Mouse (Mus musculus): ENCODE measurements around the gene Ugt1a9. TPM values are rescaled to one million over a fixed set of nuclear protein-coding genes. Genes with fewer than 3 reads are reported as not detected.
"Not testable (repeated sequence)": the region's sequence is repeated elsewhere in the genome, so short reads cannot be mapped to it uniquely, and the experiment has no call there.

Gene Ugt1a9
- polyA plus RNA-seq, 1 experiment from 2014 or later, result not detected

- peaks cover 10% of the 10 kb centered on the region; the same call in 1 of the 2 replicates for H3K9me3 ChIP-seq
- not testable (repeated sequence) for H3K36me3 ChIP-seq; H3K4me1 ChIP-seq; H3K27me3 ChIP-seq; H3K4me3 ChIP-seq; H3K27ac ChIP-seq; H3K9ac ChIP-seq; ATAC-seq (ENCODE audit: low FRiP score, low read depth); H3K4me2 ChIP-seq (replicated peaks)
- WGBS, result 15% methylated on average over 4 of the region's 4 CpGs
Observed at GRCm38 (mm10) chr1:88120550-88120949, 50.0 kb downstream of the Ugt1a9 start.

GRCm38 (mm10) chr1:88121521-88121920, 50.9 kb downstream of the Ugt1a9 start:
- WGBS, result no CpG with 5 or more reads among the region's 1 CpGs
- H3K27ac ChIP-seq; ATAC-seq (ENCODE audit: low FRiP score, low read depth); H3K4me1 ChIP-seq; H3K27me3 ChIP-seq; H3K36me3 ChIP-seq; H3K9ac ChIP-seq; H3K4me2 ChIP-seq (replicated peaks); H3K4me3 ChIP-seq: not testable (repeated sequence)
- H3K9me3 ChIP-seq, result peaks cover 10% of the 10 kb centered on the region; the same call in 1 of the 2 replicates

- not testable (repeated sequence) for H3K4me3 ChIP-seq; H3K27me3 ChIP-seq; H3K27ac ChIP-seq; H3K36me3 ChIP-seq; H3K9me3 ChIP-seq; H3K9ac ChIP-seq; H3K4me2 ChIP-seq (replicated peaks); H3K4me1 ChIP-seq; ATAC-seq (ENCODE audit: low FRiP score, low read depth)
- 74% methylated on average over 4 of the region's 4 CpGs for WGBS
Observed at GRCm38 (mm10) chr1:88125827-88126360, 55.3 kb downstream of the Ugt1a9 start.

GRCm38 (mm10) chr1:88129091-88129490, 58.5 kb downstream of the Ugt1a9 start:
- not testable (repeated sequence) for H3K9me3 ChIP-seq; ATAC-seq (ENCODE audit: low FRiP score, low read depth); H3K9ac ChIP-seq; H3K27me3 ChIP-seq; H3K27ac ChIP-seq; H3K4me1 ChIP-seq; H3K4me2 ChIP-seq (replicated peaks); H3K36me3 ChIP-seq; H3K4me3 ChIP-seq
- WGBS, result 81% methylated on average over 2 of the region's 2 CpGs

GRCm38 (mm10) chr1:88130223-88130622, 59.6 kb downstream of the Ugt1a9 start:
- ATAC-seq (ENCODE audit: low FRiP score, low read depth), result not testable (repeated sequence)

GRCm38 (mm10) chr1:88133908-88134456, 63.4 kb downstream of the Ugt1a9 start:
- H3K9me3 ChIP-seq, result no peaks in the 10 kb centered on the region
- no peak overlapping the region for H3K4me3 ChIP-seq
- H3K36me3 ChIP-seq, result no peaks in the 10 kb centered on the region
- H3K4me2 ChIP-seq (replicated peaks), result no peak overlapping the region
- no peak for ATAC-seq (ENCODE audit: low FRiP score, low read depth)
- 51% methylated on average over 3 of the region's 3 CpGs for WGBS
- peaks cover 11% of the 10 kb centered on the region; the same call in 1 of the 2 replicates for H3K4me1 ChIP-seq
- H3K27me3 ChIP-seq, result no peaks in the 10 kb centered on the region
- no peak overlapping the region for H3K27ac ChIP-seq
- H3K9ac ChIP-seq, result no peak overlapping the region

More at GRCm38 (mm10) chr1:88130223-88130622, 59.6 kb downstream of the Ugt1a9 start:
- H3K4me1 ChIP-seq, result peaks cover 11% of the 10 kb centered on the region; the same call in 1 of the 2 replicates
- H3K27ac ChIP-seq; H3K4me2 ChIP-seq (replicated peaks); H3K9ac ChIP-seq; H3K27me3 ChIP-seq; H3K9me3 ChIP-seq; H3K4me3 ChIP-seq; H3K36me3 ChIP-seq: not testable (repeated sequence)
- WGBS, result 81% methylated on average over 1 of the region's 1 CpGs

- H3K36me3 ChIP-seq; H3K4me2 ChIP-seq (replicated peaks); H3K9ac ChIP-seq; H3K27ac ChIP-seq; H3K27me3 ChIP-seq; H3K4me3 ChIP-seq; H3K9me3 ChIP-seq; ATAC-seq (ENCODE audit: low FRiP score, low read depth): not testable (repeated sequence)
- H3K4me1 ChIP-seq, result peaks cover 11% of the 10 kb centered on the region; the same call in 1 of the 2 replicates
- 44% methylated on average over 5 of the region's 5 CpGs for WGBS
Observed at GRCm38 (mm10) chr1:88134457-88135011, 63.9 kb downstream of the Ugt1a9 start, which contains the start of gene Ugt1a6a. TSS of gene Ugt1a6a (plus strand) at chr1:88134809.

- WGBS, result 89% methylated on average over 5 of the region's 6 CpGs
- not testable (repeated sequence) for H3K36me3 ChIP-seq; H3K27ac ChIP-seq; H3K27me3 ChIP-seq; H3K9me3 ChIP-seq; ATAC-seq (ENCODE audit: low FRiP score, low read depth); H3K4me2 ChIP-seq (replicated peaks); H3K4me3 ChIP-seq; H3K9ac ChIP-seq
- peaks cover 11% of the 10 kb centered on the region; the same call in 1 of the 2 replicates for H3K4me1 ChIP-seq
Observed at GRCm38 (mm10) chr1:88135229-88135904, 64.8 kb downstream of the Ugt1a9 start.

- no peak for ATAC-seq (ENCODE audit: low FRiP score, low read depth)
- H3K4me3 ChIP-seq, result no peak overlapping the region
- H3K27me3 ChIP-seq, result no peaks in the 10 kb centered on the region
- no peak overlapping the region for H3K4me2 ChIP-seq (replicated peaks)
- H3K27ac ChIP-seq, result no peak overlapping the region
- H3K36me3 ChIP-seq, result no peaks in the 10 kb centered on the region
- no peak overlapping the region for H3K9ac ChIP-seq
- 79% methylated on average over 2 of the region's 2 CpGs for WGBS
- H3K4me1 ChIP-seq, result peaks cover 11% of the 10 kb centered on the region; the same call in 1 of the 2 replicates
- H3K9me3 ChIP-seq, result no peaks in the 10 kb centered on the region
Observed at GRCm38 (mm10) chr1:88136646-88137045, 66.0 kb downstream of the Ugt1a9 start.

GRCm38 (mm10) chr1:88137264-88137663, 66.7 kb downstream of the Ugt1a9 start:
- Histone ChIP-seq H3K4me2 (replicated peaks) (no peak overlapping the region), H3K4me1 (peaks cover 11% of the 10 kb centered on the region; the same call in 1 of the 2 replicates), H3K27ac (no peak overlapping the region), H3K9me3 (no peaks in the 10 kb centered on the region), H3K36me3 (no peaks in the 10 kb centered on the region), H3K27me3 (no peaks in the 10 kb centered on the region), H3K4me3 (no peak overlapping the region), H3K9ac (no peak overlapping the region)
- WGBS, result 80% methylated on average over 3 of the region's 3 CpGs
- ATAC-seq (ENCODE audit: low FRiP score, low read depth), result no peak

GRCm38 (mm10) chr1:88138145-88138544, 67.5 kb downstream of the Ugt1a9 start:
- Histone ChIP-seq H3K4me2 (replicated peaks) (no peak overlapping the region), H3K4me1 (peaks cover 11% of the 10 kb centered on the region; the same call in 1 of the 2 replicates), H3K4me3 (no peak overlapping the region), H3K9me3 (no peaks in the 10 kb centered on the region), H3K36me3 (no peaks in the 10 kb centered on the region), H3K27ac (no peak overlapping the region), H3K27me3 (no peaks in the 10 kb centered on the region), H3K9ac (no peak overlapping the region)
- WGBS, result 85% methylated on average over 1 of the region's 1 CpGs
- no peak for ATAC-seq (ENCODE audit: low FRiP score, low read depth)

- not testable (repeated sequence) for H3K27me3 ChIP-seq, H3K4me3 ChIP-seq
Observed at GRCm38 (mm10) chr1:88140492-88140891, 69.9 kb downstream of the Ugt1a9 start.

More at GRCm38 (mm10) chr1:88140492-88140891, 69.9 kb downstream of the Ugt1a9 start:
- H3K27ac ChIP-seq; H3K9ac ChIP-seq; ATAC-seq (ENCODE audit: low FRiP score, low read depth); H3K9me3 ChIP-seq; H3K36me3 ChIP-seq; H3K4me1 ChIP-seq; H3K4me2 ChIP-seq (replicated peaks): not testable (repeated sequence)
- WGBS, result 71% methylated on average over 1 of the region's 1 CpGs

Measured in limb, embryonic 13.5 days (tissue).